Mouse (Mus musculus): Measurements from ENCODE around the gene Ranbp6.

The Ranbp6 gene

GRCm38 (mm10) chr19:29805917-29806785 is 6.6 kb downstream of the Ranbp6 start, which contains the start of gene 9930021J03Rik:
9930021J03Rik (minus strand) TSS chr19:29805989.
- peak; percentile 98 to 99 for DNase-seq

DNA sequence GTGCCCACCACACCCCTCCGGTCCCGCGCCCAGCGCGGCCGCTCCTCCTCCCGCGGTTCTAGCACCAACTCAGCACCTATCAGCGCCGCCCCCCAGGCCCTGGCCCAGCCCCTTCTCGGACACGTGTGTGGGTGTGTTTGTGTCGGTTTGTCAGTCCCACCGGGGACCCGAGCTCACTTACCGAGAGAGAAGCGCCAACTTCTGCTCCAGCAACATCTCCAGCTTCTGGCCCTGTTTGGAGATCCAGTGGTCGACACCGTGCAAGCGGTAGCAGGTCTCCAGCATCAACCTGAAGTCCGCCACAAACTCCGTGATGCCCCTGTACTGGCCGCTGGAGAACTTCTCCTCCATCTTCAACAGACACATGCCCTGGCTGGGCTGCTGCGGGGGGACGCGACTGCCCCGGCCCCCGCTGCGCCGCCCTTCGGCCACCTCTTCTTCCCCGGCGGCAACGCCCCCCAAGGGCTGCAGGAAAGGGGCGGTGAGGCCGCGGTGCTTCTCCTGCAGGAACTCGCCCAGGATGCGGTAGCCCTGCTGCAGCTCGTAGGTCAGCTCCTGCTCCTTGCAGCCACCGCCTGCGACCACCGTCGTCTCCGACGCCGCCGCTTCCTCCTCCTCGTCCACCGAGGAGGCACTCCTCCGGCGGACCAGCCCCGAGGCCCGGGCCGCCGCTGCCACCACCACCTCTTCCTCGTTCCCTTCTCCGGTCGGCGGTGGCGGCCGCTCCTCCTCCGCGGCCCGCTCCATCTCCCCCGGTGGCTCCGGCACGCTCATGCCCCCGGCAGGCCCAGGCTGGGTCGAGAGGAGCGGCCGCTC is 7.5 kb downstream of the Ranbp6 start:
- peak; percentile 77 for DNase-seq

DNA sequence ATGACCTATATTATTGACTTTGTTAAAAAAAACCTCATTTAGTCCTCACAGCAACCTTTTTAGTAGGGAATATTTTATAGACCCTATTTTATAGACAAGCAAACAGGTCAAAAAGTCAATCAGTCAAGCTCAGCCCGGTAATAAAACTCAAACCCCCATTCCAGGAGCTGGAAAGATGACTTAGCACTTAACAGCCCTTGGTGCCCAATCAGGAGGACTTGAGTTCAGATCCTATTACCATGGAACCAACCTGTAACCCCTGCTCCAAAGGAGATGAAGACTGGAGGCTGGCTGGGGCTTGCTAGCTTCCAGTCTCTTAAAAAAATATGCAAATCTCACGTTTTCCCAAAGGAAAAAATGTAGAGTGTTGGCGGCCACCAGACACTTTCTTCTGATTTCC is 8.8 kb downstream of the Ranbp6 start:
- DNase-seq, result no peak

DNA sequence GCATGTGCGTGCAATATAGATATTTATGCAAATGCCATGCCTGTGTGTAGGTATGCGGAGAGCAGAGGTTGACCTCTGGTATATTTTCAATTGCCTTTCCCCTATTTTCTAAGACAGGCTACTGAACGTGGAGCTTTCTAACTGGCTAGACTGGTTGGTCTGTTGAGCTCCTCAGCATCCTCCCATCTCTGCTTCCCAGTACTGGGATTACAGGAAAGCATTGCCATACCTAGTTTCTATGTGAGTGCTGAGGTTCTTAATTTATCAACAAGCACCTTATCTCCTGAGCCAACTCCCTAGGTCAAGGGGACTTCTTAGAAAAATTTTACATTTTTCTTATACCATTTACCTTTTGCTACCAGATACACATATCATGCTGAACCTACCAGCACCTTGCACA is 15.4 kb downstream of the Ranbp6 start:
- no peak for DNase-seq

GRCm38 (mm10) chr19:29787997-29788396 is 24.8 kb downstream of the Ranbp6 start:
- DNase-seq, result no peak

DNA sequence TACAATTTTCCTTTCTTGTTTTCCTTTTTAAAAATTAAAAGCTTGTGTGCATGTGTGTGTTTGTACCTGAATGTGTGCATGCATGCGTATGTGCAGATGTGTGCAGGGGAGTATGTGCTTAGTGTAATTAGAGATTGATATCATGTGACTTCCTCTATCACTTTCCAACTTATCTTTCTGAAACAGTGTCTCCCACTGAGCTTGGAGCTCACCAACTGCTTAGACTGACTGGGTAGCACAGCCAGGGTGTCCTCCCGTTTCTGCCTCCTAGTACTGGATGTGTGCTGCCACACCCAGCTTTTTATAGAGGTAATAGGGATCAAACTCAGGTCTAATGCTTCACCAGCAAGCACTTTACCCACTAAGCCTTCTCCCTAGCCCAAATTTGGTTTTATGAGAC is 29.9 kb downstream of the Ranbp6 start:
- no peak for DNase-seq

Data from lung, adult 18-20 months (tissue).